Mouse (Mus musculus) central nervous system, embryonic 11.5 days (tissue): ENCODE results near the gene Pcdh17. TPM values are rescaled to one million over a fixed set of nuclear protein-coding genes. Genes with fewer than 3 reads are reported as not detected.

Experiments
- polyA plus RNA-seq: library from polyadenylated mRNA; depleted of rRNA; stranded (reverse); fragments of >200 nt; gene quantifications from 2 replicates; pipeline ENCODE4 v1.2.3, GENCODE M21; 2012; rRNA removed

The Pcdh17 gene
- 3.4 and 4.1 TPM in 2 replicates for polyA plus RNA-seq

DNA sequence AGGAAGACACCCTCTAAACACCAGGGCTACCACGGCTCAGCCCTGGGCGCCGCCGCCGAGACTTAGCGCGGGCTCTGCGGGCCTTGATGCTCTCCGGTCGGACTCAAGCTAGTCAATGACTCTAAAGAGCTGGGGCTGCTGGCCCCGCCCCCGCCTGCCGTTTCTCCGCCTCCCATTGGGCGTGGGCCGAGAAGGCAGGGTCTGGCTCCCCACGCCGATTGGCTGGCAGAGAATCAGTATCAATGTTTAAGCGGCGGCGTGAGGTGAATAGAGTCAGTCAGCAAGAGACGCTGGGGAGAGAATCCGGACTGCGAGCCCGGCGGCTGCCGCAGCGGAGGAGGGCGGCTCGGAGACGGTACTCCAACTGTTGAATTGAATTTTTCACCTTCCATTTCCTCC, at the start of gene Pcdh17:
Gene Pcdh17, plus strand, starts transcription at position 276 of the 399 bp plus-strand sequence.

